Mouse (Mus musculus) lung, embryonic 15.5 days (tissue): ENCODE measurements around the gene Ripply2. TPM values are rescaled to one million over a fixed set of nuclear protein-coding genes. Genes with fewer than 3 reads are reported as not detected.

Source experiments
- ATAC-seq: fragments of 200-750 bp; cut with Nextera tagmentation; 2 replicates; pipeline ENCODE4 v1.8.0; 2017; ENCODE audit warnings: moderate number of reproducible peaks, borderline replicate concordance; ENCODE audit not compliant: low FRiP score, low TSS enrichment; ENCODE audit errors: extremely low read depth
- H3K27ac ChIP-seq: fragments of 300-500 bp; sonication (generic); 2 replicates; pipeline ENCODE4 v1.5.1; 2015; ENCODE audit warnings: moderate library complexity, mild to moderate bottlenecking, inconsistent platforms
- H3K27me3 ChIP-seq: fragments of 300-500 bp; sonication (generic); 2 replicates; pipeline ENCODE4 v1.6.1; 2015; ENCODE audit warnings: inconsistent platforms
- H3K36me3 ChIP-seq: fragments of 300-500 bp; sonication (generic); 2 replicates; pipeline ENCODE4 v1.6.1; 2015; ENCODE audit warnings: inconsistent platforms
- H3K4me1 ChIP-seq: fragments of 300-500 bp; sonication (generic); 2 replicates; pipeline ENCODE4 v1.6.1; 2015; ENCODE audit warnings: inconsistent platforms
- H3K4me2 ChIP-seq: fragments of 300-500 bp; sonication (generic); 2 replicates; pipeline ENCODE4 v1.6.1; 2015; ENCODE audit warnings: inconsistent platforms, mild to moderate bottlenecking, moderate library complexity
- H3K4me3 ChIP-seq: fragments of 300-500 bp; sonication (generic); 2 replicates; pipeline ENCODE4 v1.5.1; 2015; ENCODE audit warnings: mild to moderate bottlenecking, inconsistent platforms
- H3K9ac ChIP-seq: fragments of 300-500 bp; sonication (generic); 2 replicates; pipeline ENCODE4 v1.6.1; 2015; ENCODE audit warnings: inconsistent platforms
- H3K9me3 ChIP-seq: fragments of 300-500 bp; sonication (generic); 2 replicates; pipeline ENCODE4 v1.6.1; 2016; ENCODE audit warnings: inconsistent platforms
- WGBS: fragments of 180-500 bp; shearing (Covaris S2); methylation state at CpG from one replicate; pipeline ENCODE4 v1.1.7; 2015; 5-methylcytosine and 5-hydroxymethylcytosine counted together
- polyA plus RNA-seq: library from polyadenylated mRNA; unstranded; fragments of >200 nt; fragmentation: Nextera tagmentation; extraction: Ambion mirVana; gene quantifications from 2 replicates; pipeline ENCODE4 v1.2.1, GENCODE M21; 2015

The Ripply2 gene
- polyA plus RNA-seq, 1 experiment from 2014 or later, result not detected

DNA sequence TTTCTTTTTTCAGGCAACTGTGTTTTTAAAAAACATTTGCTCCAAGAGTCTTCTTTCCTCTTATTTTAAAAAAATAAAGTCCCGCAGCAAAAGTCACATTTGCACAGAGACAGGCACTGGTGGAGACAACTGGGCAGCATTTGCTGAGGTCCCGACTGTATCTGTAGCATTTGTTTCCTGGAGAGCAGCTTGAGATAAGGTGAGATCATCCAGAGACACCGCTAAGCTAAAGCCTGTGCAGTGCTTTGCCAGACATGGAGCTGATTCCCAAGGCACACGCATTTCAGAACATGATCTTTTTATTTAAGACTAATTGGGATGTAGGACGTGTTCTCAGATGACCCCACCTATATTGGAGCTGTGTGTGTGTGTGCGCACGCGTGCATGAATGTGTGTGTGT lies 23.6 kb upstream of the Ripply2 start:
- no peak overlapping the region for H3K4me2 ChIP-seq
- H3K4me3 ChIP-seq, result no peak overlapping the region
- no peaks in the 10 kb centered on the region for H3K36me3 ChIP-seq
- H3K4me1 ChIP-seq, result no peaks in the 10 kb centered on the region
- H3K27ac ChIP-seq, result no peak overlapping the region
- ATAC-seq, result no peak
- 64% methylated on average over 8 of the region's 8 CpGs for WGBS
- no peaks in the 10 kb centered on the region for H3K9me3 ChIP-seq
- no peaks in the 10 kb centered on the region for H3K27me3 ChIP-seq
- no peak overlapping the region for H3K9ac ChIP-seq

DNA sequence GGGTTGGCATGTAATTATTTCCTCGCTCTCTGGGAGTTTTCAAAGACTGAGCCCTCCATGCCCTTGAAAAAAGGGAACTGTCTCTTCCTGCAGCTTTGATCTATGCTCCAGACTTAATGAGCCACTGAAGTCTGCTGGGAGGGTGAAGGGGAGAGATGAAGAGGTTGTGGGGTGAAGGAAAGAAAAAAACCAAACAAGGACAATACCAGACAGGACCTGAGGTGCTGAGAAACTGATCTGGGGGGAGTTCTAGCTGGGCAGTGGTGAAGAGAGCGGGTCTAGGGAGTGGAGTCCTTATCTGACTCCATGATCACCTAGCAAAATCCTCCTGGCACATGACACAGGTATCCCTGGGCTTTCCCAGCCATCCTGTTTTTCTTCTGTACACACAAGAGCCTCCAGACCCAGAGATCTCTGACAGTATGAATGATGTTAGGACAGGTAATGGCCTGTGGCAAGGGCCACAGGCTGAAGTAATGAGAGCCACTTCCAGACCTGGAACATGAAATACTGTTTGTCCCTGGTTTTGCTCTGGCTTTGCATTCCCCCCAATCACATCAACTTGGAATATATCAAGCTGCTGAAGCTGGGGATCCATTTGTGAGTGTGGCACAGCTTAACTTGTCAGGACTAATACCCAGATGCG lies 18.2 kb upstream of the Ripply2 start:
- Histone ChIP-seq H3K36me3 (no peaks in the 10 kb centered on the region), H3K4me3 (no peak overlapping the region), H3K9ac (no peak overlapping the region), H3K27me3 (no peaks in the 10 kb centered on the region), H3K9me3 (no peaks in the 10 kb centered on the region), H3K27ac (no peak overlapping the region), H3K4me2 (no peak overlapping the region), H3K4me1 (no peaks in the 10 kb centered on the region)
- ATAC-seq, result no peak
- WGBS, result 70% methylated on average over 3 of the region's 3 CpGs

DNA sequence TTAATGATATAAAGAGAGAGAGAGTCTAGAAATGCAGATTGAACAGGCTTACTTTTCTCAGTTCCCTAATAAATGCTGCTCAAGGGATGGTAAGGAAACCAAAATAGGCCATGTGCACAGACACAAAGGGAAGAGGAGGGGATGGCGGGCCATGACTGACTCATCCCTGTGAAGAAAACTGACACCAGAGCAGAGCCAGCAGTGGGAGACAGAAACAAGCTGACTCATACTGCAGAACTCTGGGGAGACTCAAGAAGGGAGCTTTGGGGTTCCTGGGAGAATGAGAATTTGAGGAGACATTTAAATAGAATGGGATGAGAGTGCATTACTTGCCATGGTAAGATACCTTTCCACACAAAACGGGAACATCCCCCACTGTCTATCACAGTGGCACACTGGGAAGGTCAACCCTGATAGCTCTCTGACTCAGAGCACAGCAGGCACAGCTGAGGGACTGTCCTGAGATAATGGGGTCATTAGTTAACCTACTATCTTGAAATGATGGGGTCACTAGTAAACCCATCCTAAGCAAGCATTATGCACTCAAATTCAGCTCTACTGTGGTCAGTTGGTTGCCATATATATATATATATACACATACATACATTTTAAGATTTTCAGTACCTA lies 15.3 kb upstream of the Ripply2 start:
- Histone ChIP-seq H3K36me3 (no peaks in the 10 kb centered on the region), H3K4me1 (no peaks in the 10 kb centered on the region), H3K27me3 (no peaks in the 10 kb centered on the region), H3K9me3 (no peaks in the 10 kb centered on the region), H3K27ac (no peak overlapping the region), H3K9ac (no peak overlapping the region), H3K4me3 (no peak overlapping the region), H3K4me2 (no peak overlapping the region)
- WGBS, result 66% methylated on average over 2 of the region's 2 CpGs
- no peak for ATAC-seq

- no peak overlapping the region for H3K4me2 ChIP-seq
- no peak for ATAC-seq
Observed at GRCm38 (mm10) chr9:87004701-87005434, 10.5 kb upstream of the Ripply2 start.

GRCm38 (mm10) chr9:87005435-87005779 lies 9.9 kb upstream of the Ripply2 start:
- Histone ChIP-seq H3K27ac (no peak overlapping the region), H3K36me3 (no peaks in the 10 kb centered on the region), H3K4me1 (no peaks in the 10 kb centered on the region), H3K4me2 (no peak overlapping the region), H3K4me3 (no peak overlapping the region), H3K27me3 (no peaks in the 10 kb centered on the region), H3K9ac (no peak overlapping the region), H3K9me3 (no peaks in the 10 kb centered on the region)
- WGBS, result 26% methylated on average over 5 of the region's 5 CpGs
- ATAC-seq, result no peak

More at GRCm38 (mm10) chr9:87004701-87005434, 10.5 kb upstream of the Ripply2 start:
- Histone ChIP-seq H3K9ac (no peak overlapping the region), H3K27me3 (no peaks in the 10 kb centered on the region), H3K4me1 (no peaks in the 10 kb centered on the region), H3K9me3 (no peaks in the 10 kb centered on the region), H3K36me3 (no peaks in the 10 kb centered on the region), H3K4me3 (no peak overlapping the region), H3K27ac (no peak overlapping the region)
- 68% methylated on average over 6 of the region's 6 CpGs for WGBS

GRCm38 (mm10) chr9:87008507-87008906 lies 6.8 kb upstream of the Ripply2 start:
- Histone ChIP-seq H3K27me3 (peaks cover 5% of the 10 kb centered on the region), H3K27ac (no peak overlapping the region), H3K9ac (no peak overlapping the region), H3K9me3 (no peaks in the 10 kb centered on the region), H3K4me3 (no peak overlapping the region), H3K36me3 (no peaks in the 10 kb centered on the region), H3K4me2 (no peak overlapping the region), H3K4me1 (no peaks in the 10 kb centered on the region)
- no peak for ATAC-seq
- 53% methylated on average over 6 of the region's 6 CpGs for WGBS

GRCm38 (mm10) chr9:87008919-87009318 lies 6.4 kb upstream of the Ripply2 start:
- no peak overlapping the region for H3K9ac ChIP-seq
- H3K4me3 ChIP-seq, result no peak overlapping the region
- no peak overlapping the region for H3K4me2 ChIP-seq
- no peaks in the 10 kb centered on the region for H3K4me1 ChIP-seq
- no peak for ATAC-seq
- peaks cover 7% of the 10 kb centered on the region for H3K27me3 ChIP-seq
- no peaks in the 10 kb centered on the region for H3K36me3 ChIP-seq
- no peak overlapping the region for H3K27ac ChIP-seq
- H3K9me3 ChIP-seq, result no peaks in the 10 kb centered on the region
- WGBS, result 94% methylated on average over 1 of the region's 1 CpGs

DNA sequence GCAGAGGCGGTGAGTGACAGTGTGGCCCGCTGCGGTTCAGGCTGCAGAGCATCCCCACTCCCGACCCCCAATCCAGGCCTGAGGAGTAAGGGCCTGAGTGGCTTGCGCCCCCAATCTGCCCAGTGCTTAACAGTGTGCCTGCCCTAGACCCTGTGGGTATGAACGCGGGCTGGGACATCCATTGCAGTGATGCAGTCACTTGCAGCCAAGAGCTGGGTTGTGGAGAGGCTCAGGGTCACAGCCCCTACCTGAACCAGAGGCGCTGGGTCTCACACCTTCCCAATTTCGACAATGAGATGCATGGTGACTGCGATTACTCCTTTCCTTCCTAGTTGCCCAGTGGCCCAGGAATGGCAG lies 579 bp downstream of the Ripply2 start:
- Histone ChIP-seq H3K27ac (no peak overlapping the region), H3K4me1 (peaks cover 8% of the 10 kb centered on the region; the same call in 1 of the 2 replicates), H3K27me3 (peaks cover 44% of the 10 kb centered on the region), H3K9ac (no peak overlapping the region), H3K36me3 (no peaks in the 10 kb centered on the region), H3K9me3 (no peaks in the 10 kb centered on the region), H3K4me3 (peak overlapping the region; percentile 39; the same call in 1 of the 2 replicates), H3K4me2 (peak overlapping the region; percentile 73)
- no peak for ATAC-seq
- 5% methylated on average over 10 of the region's 10 CpGs for WGBS

- Histone ChIP-seq H3K9me3 (no peaks in the 10 kb centered on the region), H3K4me3 (peak within 1 kb of the TSS; percentile 93), H3K4me1 (peaks cover 14% of the 10 kb centered on the region), H3K4me2 (peak within 1 kb of the TSS; percentile 67), H3K27ac (peak within 1 kb of the TSS; percentile 75), H3K9ac (peak within 1 kb of the TSS; percentile 76), H3K36me3 (no peaks in the 10 kb centered on the region), H3K27me3 (peaks cover 9% of the 10 kb centered on the region; the same call in 1 of the 2 replicates)
- WGBS, result under 1% methylated on average over 52 of the region's 52 CpGs
- ATAC-seq, result peak; percentile 100
Observed at GRCm38 (mm10) chr9:87021778-87022523, 6.6 kb downstream of the Ripply2 start, which contains the start of gene Cyb5r4. Gene Cyb5r4, plus strand, starts transcription at chr9:87022014.

GRCm38 (mm10) chr9:87025764-87026163 lies 10.4 kb downstream of the Ripply2 start:
- no peak overlapping the region for H3K27ac ChIP-seq
- no peaks in the 10 kb centered on the region for H3K9me3 ChIP-seq
- 56% methylated on average over 6 of the region's 6 CpGs for WGBS
- no peak overlapping the region for H3K4me3 ChIP-seq
- H3K27me3 ChIP-seq, result no peaks in the 10 kb centered on the region
- no peak for ATAC-seq
- H3K9ac ChIP-seq, result no peak overlapping the region
- H3K4me1 ChIP-seq, result peaks cover 14% of the 10 kb centered on the region
- no peaks in the 10 kb centered on the region for H3K36me3 ChIP-seq
- no peak overlapping the region for H3K4me2 ChIP-seq

- ATAC-seq, result no peak
- H3K9ac ChIP-seq, result no peak overlapping the region
- no peak overlapping the region for H3K27ac ChIP-seq
- peaks cover 6% of the 10 kb centered on the region; the same call in 1 of the 2 replicates for H3K4me1 ChIP-seq
- H3K9me3 ChIP-seq, result no peaks in the 10 kb centered on the region
- 41% methylated on average over 8 of the region's 8 CpGs for WGBS
- H3K36me3 ChIP-seq, result no peaks in the 10 kb centered on the region
- no peak overlapping the region for H3K4me2 ChIP-seq
- no peaks in the 10 kb centered on the region for H3K27me3 ChIP-seq
- H3K4me3 ChIP-seq, result no peak overlapping the region
Observed at GRCm38 (mm10) chr9:87027423-87028084, 12.2 kb downstream of the Ripply2 start.
